13 mouse cellular contexts compared by ENCODE assay signal in genomic region chr7:113109481-113109880, GRCm38 (mm10).
"Had no signal": no experiment of that assay in that cellular context is flagged by ENCODE, and none has a peak within 500 bp of the region (broad histone marks: within the 10 kb centered on the region; RNA-seq: fewer than 3 reads in every experiment).

No protein-coding gene starts in this region.

- ATAC-seq: liver, postnatal 0 days; lung, postnatal 0 days had no signal

- H3K9me3 ChIP-seq: kidney, embryonic 15.5 days; limb, embryonic 12.5 days; liver, embryonic 13.5 days; neural tube, embryonic 12.5 days had no signal

- H3K4me1 ChIP-seq: liver, embryonic 13.5 days had no signal

- H3K4me2 ChIP-seq: kidney, embryonic 15.5 days; limb, embryonic 12.5 days; liver, embryonic 13.5 days; neural tube, embryonic 12.5 days had no signal

- H3K27me3 ChIP-seq: kidney, embryonic 15.5 days; neural tube, embryonic 12.5 days had no signal

- H3K36me3 ChIP-seq: kidney, embryonic 15.5 days; limb, embryonic 12.5 days; liver, embryonic 13.5 days; neural tube, embryonic 12.5 days had no signal

- H3K4me3 ChIP-seq: kidney, embryonic 15.5 days; limb, embryonic 12.5 days; liver, embryonic 13.5 days; neural tube, embryonic 12.5 days had no signal

- H3K9ac ChIP-seq: kidney, embryonic 15.5 days; limb, embryonic 12.5 days; liver, embryonic 13.5 days; liver, postnatal 0 days; neural tube, embryonic 12.5 days had no signal

- H3K27ac ChIP-seq: kidney, embryonic 15.5 days; limb, embryonic 12.5 days; liver, embryonic 13.5 days; neural tube, embryonic 12.5 days; stomach, postnatal 0 days had no signal

- DNase-seq: kidney, postnatal 25 days; layer of hippocampus, adult 9-11 months; liver; liver, embryonic 13.5 days; liver, postnatal 0 days; lung, postnatal 36 days; midbrain, embryonic 14.5 days; thymus, postnatal 4 days had no signal
